Mouse (Mus musculus) monocyte, adult 2 months (primary cell): ENCODE measurements around the gene Gxylt1.
"Not testable (repeated sequence)": the region's sequence is repeated elsewhere in the genome, so short reads cannot be mapped to it uniquely, and the experiment has no call there.

Experiments used
- DNase-seq, 2 experiments: peaks; one replicate each; pipeline ENCODE4 v3.0.0; 2022; ENCODE audit warnings: low spot score in 2 of 2, low read depth in 1 of 2

The Gxylt1 gene

DNA sequence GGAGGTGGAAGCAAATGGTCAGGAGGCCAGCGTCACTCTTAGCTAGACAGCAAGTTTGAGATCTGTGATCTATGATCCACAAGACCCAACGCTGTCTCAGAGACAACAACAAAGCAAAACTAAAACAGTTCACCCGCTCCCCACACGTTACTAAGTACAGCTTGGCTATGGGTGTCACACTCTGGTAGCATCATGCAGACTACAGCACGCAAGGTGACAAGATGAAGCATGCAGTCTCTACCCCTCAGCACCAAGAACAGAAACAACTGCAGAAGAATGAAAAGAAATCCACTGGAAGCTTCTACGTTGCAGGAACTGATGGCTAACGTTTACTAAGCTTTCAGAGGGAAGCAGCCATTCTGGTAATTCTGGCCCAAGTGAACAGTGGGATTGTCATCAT, 11.4 kb downstream of the Gxylt1 start:
- DNase-seq, result no peak

DNA sequence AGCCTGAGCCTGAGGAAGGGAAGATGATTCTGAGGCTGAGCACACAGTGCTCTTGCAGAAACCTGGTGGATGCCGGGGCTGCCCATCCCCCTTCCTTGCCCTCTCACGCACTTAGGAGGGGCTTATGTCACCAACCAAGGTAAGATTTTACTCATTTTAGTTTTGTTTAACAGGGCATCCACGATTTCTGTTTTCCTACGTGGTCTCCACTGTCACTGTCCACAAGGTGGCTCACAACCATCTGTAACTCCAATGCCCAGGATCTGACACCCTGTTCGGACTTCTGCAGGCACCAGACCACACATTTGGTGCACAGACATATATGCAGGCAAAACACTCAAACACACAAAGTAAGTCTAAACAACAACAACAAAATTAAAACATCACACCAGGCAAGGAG, 12.2 kb downstream of the Gxylt1 start:
- no peak for DNase-seq

DNA sequence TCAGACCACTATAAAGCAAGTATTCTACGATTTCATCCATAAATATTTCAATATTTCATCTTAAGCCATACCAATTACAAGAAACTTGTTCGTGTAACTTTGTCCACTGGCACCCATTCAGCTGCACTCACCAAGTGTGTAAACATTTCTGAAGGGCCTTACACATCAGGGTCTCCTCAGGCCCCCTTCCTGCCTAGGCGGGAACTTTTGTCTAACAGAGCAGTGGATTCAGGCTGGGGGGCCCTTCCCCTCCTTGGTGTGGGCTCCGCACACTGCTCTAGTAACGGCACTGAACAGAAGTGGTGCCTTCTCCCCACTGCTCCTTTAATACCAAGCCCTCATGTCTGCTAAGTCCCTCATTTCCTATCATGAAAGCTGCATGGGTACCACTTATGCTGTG, 12.7 kb downstream of the Gxylt1 start:
- DNase-seq, result no peak

DNA sequence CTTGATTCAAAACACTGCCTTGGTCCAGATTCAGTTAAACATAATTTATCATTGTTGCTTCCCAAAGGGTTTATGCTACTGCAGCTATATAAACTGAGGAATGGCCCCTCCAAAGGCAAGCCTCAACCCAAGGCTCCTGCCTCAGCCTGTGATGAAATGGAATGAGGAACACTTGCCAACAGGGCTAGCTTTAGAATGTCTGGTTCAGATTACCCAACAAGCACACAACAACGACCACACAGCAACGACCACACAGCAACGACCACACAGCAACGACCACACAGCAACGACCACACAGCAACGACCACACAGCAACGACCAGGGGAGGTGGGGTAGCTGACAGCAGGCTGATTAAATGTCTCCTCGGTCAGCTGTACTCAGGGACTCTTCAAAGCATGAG, 15.0 kb downstream of the Gxylt1 start:
- no peak for DNase-seq

DNA sequence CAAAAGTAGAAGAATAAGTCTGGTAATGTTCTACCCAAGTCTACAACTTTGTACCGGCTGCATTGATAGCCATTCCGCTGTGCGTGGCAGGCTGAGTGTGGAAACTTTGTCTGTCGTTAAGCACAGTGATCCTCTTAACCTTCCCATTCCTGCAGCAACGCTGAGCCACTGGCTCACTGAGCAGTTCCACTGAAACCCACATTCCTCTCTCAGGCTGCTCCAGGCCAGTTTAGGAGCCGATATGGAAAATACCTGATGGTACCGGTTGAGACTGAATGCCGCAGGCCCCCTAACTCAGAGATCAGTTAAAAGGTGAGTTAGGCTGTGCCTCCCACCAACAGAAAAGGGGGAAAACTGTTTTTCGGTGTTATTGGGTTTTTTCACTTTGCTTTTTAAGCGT, 19.7 kb downstream of the Gxylt1 start:
- DNase-seq, result no peak

DNA sequence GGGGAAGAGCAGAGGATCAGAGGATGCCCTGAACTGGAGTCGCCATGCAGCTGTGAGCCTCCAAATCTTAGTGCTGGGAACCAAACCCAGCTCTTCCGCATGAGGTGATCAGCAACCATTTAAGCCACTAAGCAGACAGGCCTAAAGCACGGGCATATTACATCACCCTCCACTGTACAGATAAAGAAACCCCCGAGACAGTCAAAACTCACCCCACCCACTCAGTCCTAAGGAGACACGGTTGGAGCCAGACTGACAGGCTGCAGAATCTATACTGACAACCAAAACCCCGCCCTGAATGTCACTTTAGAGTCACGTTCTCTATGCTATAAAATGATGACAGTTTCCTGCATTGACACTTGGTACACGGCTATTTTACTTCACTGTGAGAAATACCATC, 21.8 kb downstream of the Gxylt1 start:
- DNase-seq, result no peak

DNA sequence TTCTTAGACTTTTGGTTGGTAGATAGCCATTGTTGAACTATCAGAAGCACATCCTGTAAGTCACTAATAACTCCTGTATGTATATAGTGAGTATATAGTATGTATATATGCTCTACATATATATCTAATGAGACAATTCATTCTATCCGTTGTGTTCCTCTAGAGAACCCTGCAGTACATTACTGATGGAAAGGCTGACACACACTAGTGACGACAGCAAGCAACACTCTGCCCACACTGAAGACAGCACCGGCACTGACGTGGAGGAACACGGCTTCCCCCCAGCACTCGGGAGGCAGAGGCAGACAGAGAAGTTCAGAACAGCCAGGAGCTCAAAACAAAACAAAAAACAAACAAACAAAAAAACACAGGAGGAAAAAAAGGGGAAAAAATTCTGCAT, 22.6 kb downstream of the Gxylt1 start:
- no peak for DNase-seq

DNA sequence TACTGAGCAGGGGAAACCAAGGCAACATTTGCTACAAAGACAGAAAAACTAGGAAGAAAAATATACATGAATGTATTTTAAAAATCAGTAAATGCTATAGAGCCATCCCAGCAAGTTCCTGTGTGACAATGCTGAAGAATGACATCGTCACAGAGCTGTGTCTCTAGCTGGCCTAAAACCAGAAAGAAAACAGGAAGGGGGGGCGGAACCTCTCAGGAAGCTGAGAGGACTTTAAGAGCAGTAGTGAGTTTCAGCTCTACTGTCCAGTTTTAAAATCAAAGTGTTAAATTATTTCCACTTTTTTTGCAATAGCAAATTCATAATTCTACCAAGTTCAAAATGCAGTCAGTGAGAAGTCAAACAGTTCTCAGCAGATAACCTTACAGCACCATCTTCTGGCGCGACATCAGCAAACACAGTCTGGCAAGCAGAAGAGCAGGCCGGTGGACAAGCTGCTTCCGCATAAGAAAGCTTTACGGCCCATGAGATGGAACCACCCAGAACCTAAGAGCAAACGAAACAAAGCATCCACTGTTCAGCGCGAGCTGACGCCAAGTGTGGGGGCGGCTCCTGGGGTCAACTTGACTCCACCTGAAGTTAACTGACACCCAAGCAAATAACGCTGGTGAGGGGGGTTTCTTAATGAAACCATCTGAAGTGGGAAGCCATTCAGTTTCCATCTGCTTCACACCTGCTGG, 23.3 kb downstream of the Gxylt1 start:
- DNase-seq, result no peak

DNA sequence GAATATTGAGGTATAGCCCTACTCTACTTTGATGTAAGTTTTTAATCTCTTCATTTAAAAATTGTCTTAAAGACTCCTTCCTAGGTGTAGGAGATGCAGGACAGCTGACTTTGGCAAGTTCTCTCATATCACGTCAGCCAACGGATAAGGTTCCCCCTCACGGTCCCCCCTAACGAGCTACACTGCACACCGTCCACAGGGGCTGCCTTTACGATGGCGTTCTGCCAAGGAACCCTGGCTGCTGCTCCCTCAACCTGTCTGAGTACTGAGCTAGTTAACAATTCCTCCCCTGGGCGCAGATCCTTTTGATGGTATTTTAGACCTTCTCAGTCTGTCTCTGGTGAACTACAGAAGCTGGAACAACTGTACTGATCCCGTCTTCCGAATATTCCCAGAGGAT, 31.8 kb downstream of the Gxylt1 start:
- no peak for DNase-seq

DNA sequence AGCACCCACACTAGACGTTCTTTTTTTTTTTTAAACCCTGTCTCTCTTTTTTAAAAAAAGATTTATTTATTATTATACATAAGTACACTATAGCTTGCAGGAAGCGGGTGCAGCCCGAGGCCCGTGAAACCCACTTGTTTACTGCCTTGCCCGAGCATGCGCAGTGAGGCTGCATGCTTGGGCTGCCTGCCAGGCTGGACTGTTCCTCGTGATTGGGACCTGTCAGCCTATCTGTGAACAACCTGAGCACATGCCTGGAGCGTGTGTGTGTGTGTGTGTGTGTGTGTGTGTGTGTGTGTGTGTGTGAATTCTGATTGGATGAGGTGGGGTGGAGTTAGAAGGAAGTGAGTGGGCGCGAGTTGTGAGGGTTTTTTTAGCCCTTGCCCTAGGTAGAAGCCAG, 38.5 kb downstream of the Gxylt1 start:
- not testable (repeated sequence) for DNase-seq

DNA sequence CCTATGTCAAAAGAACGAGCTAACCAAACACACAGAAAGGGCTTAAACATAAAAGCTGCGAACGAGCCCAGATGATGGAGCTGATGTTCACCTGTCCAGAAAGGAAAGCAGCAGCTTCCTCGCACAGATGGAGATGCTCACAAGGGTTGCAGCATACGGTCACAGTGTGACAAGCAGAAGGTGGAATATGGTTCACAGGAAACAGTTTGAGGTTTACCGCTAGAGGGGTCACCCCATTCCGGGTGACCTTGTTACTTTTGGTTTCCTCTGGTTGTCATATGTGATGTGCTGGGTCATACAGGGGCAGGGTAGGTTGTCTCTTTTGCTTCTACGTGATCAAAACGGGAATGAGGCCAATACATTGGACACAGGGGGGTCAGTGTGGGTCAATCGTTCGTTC, 46.0 kb downstream of the Gxylt1 start:
- no peak for DNase-seq

DNA sequence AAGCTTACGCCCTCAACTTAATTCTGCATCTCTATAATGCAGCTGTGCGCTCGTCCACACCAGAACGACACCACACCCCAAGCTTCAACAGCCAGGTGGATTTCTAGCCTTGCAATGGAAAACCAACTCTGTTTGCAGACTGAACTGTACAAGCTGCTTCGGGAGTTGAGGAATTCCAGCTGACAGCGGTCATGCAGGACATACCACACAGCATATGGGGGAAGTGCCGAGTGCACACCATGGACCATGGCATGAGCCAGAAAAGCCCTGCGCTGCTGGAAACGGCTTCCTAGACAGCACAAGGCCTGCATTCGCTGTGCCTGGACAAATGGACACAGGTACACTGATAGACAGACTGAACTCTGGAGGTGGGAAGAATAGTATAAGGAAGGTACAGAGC, 46.6 kb downstream of the Gxylt1 start:
- no peak for DNase-seq

DNA sequence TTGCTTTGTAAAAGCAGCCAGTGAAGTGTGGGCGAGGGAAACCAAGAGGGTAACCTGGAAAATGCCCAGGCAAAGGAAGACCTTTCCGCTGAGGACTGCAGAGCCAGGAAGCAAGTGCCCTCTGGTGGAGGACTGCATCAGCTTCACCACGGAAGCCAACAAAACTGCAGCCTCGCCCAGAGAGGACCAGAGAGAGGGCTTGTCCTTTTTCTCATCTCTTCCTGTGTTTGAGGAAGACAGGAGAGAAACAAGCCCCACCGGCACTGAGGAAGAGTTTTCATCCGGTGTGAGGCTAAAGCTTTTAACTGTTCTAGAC, 47.3 kb downstream of the Gxylt1 start:
- no peak for DNase-seq

DNA sequence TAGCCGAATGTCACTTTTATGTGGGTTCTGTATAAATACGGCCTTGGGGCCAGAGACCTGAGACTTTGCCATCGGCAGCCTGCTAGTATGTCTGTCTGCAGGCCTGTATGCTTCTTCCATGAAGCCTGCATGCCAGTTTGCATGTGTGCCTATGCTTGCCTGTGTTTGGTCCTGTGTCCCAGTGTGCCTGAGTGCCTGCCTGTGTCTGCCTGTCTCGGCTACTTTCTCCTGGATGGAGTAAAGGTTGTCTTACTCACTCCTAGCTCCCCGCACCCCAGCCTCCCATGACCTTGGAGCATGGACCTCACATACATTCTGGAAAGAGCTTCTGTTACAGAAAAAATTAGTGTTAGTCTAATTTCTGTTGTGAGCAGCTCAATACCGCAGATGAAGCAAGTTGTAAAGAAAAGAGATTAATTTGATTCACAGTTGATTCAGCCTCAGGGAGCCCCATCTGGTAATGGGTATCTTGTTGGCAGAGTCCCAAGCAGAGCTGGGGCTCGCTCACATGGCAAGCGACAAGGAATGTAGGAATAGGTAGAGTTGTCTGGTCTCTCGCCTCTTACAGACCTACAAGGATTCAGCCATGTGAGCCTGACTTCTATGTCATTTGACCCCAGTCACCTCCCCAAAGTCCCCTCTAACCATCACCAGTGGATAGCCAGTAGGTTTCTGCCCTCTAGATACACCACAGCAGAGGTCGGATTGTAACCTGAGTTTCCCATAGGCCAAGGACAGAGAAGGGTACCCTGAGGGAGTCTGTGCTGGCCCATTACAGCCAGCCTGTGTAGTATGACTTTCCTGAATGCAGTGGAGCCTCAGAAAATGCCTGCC, 47.8 kb downstream of the Gxylt1 start:
- DNase-seq, result no peak

DNA sequence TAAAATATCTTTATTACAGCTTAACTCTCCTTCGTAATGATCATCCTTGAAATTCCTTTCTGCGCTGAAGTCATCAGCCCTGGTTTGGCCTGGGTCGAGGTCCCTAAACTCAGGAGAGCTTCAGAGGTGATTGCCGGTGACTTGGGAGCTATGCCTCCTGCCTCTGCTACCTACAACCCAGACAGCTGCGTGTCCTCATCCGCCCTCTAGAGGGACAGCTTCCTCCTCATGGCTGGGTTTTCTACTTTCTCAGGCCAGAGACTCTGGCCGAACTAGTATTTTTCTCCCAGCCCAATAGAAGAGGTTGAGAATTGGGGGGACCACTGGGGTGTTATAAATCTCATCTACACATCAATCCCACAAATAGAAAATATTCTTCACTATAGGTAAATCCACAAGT, 52.5 kb downstream of the Gxylt1 start:
- DNase-seq, result no peak

DNA sequence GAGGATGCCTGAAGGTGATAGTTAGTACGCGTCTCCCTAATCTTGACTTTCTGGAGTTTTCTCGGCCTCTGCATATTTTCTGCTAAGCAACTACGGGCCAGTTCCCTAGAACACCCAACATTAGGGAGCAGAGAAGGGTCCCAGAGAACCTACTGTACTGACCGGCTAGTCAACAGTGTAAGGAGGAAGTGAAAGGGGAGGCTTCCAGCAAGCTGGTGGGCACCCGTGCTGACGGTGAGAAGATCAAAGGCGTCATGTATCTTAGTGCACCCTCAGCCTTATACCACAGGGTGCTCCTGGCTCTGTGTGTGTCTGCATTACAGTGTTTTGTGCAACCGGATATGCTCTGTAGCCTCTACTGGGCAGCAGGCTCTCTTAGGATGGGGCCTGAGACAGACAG, 62.4 kb downstream of the Gxylt1 start:
- DNase-seq, result no peak

DNA sequence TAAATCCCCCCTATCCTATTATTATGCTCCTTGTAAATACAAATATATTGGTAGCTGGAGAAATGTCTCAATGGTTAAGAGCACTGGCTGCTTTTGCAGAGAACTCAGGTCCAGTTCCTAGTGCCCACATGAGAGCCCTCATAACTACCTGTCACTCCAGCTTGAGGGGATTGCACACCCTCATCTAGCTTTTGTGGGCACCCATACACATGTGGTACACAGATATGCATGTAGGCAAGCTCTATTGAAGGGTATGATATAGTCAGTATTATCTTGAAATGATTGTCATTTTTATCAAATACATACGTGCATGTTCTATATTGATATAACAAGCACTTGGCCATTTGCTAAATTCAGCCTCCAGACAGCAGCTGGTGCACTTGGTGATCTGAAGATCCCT, 70.1 kb downstream of the Gxylt1 start:
- DNase-seq, result no peak

DNA sequence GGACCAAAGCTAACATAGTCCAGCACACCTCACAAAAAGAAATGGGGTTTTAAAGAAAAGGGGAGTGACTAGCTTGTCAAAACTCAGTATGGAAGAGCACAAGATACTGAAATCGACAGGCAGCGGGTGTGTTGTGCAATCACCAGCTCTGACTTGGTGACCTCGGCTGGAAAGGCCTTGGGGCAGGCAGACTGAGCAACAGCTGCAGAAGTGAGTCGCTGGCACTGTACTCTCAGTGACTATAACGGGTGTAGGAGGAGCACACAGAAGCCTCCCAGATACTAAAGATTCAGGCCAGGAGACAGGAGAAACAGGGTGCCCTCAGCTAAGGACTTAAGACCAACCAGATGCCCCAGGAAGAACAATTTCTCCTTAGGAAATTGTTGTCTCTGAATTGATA, 73.0 kb downstream of the Gxylt1 start:
- DNase-seq, result no peak

DNA sequence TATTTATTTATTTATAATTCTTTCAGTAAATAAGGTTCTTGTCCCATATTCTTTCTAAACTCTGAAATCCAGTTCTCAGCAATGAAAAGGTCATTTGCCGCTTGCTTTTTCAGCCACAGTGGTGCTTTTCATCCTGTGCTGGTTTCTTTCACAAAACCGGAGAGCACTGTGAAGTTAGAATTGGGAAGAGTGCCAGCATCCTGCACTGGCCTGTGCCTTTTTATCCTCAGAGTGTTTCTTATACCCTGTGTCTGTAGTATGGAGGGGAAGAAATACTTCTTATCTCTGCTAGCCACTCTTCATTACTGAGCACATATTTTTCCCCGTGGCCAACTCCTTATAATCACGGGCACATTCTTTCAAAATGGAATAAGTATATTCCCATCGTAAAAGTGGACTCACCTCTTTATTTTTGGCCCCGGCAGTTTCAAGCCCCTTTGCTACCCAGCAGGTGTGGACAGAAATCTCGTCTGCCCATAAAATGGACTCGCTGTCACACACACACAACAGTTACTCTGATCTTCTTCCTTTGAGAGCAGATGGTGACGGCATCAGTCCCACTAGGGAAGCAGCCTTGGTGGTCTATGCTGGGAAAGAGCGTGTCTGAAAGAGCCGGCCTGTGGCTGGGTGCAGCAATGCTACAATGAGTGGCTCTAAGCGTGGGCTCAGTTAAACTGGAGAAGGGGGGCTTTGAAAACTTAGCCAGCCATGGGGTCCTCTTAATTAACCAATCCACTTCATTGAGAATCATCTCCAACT, 83.4 kb downstream of the Gxylt1 start:
- DNase-seq, result no peak
